Mouse (Mus musculus): ENCODE measurements around the gene Zfp385b.
"Not testable (repeated sequence)": the region's sequence is repeated elsewhere in the genome, so short reads cannot be mapped to it uniquely, and the experiment has no call there.

Zfp385b gene

GRCm38 (mm10) chr2:77454341-77454937, 365.0 kb downstream of the Zfp385b start:
- DNase-seq, result no peak

- DNase-seq, result no peak
These were observed 365.7 kb downstream of the Zfp385b start for GRCm38 (mm10) chr2:77453786-77454185.

- DNase-seq, result not testable (repeated sequence)
These were observed 369.4 kb downstream of the Zfp385b start for GRCm38 (mm10) chr2:77450017-77450416.

- peak; percentile 31 for DNase-seq
These were observed 370.4 kb downstream of the Zfp385b start for GRCm38 (mm10) chr2:77448951-77449480.

GRCm38 (mm10) chr2:77444282-77444681, 375.2 kb downstream of the Zfp385b start:
- DNase-seq, result no peak

DNA sequence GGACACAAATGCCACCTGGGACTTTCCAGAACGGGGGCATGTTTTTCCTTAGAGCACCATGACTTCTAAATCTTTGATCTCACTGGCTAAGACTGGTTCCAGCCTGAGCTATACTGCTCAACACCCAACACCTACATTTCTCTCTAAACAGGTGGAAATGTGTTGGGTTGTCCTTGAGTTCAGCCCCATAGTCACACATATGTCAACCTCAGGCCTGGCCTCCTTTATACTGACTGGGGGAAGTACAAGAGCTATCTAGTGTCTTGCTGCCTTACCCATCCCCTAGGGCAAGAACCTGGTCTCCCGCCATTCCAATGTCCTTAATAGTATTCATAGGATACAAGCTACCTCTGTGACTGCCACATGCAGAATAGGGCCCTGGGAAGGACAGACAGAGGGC, 378.8 kb downstream of the Zfp385b start:
- no peak for DNase-seq

DNA sequence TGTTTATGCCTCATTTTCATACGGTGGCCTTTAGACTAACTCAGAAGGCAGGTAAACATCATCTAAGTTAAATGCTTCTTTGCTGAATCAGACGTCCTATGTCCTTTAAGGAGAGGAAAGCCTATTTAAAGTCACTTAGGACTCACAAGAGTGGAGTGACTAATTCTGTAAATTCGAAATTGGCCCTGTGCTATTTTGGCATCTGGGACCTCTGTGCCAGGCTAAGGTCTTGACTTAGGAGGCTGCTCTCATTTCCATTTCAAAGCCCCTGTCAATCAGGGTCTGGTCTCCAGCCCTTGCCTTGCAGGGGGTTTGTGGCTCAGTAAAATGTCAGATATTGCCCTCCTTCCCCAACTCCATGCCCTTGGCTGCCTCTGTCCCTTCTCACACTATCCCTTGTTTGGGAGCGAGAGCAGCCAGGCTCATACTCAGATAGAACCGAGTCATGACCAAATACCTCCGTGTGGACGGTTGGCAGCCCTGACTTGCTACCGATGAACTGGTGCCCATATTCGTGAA, 383.1 kb downstream of the Zfp385b start:
- DNase-seq, result no peak

- no peak for DNase-seq
These were observed 400.0 kb downstream of the Zfp385b start for GRCm38 (mm10) chr2:77419476-77419875.

- no peak for DNase-seq
These were observed 401.4 kb downstream of the Zfp385b start for GRCm38 (mm10) chr2:77418078-77418477.

GRCm38 (mm10) chr2:77412171-77412570, 407.3 kb downstream of the Zfp385b start:
- no peak for DNase-seq

DNA sequence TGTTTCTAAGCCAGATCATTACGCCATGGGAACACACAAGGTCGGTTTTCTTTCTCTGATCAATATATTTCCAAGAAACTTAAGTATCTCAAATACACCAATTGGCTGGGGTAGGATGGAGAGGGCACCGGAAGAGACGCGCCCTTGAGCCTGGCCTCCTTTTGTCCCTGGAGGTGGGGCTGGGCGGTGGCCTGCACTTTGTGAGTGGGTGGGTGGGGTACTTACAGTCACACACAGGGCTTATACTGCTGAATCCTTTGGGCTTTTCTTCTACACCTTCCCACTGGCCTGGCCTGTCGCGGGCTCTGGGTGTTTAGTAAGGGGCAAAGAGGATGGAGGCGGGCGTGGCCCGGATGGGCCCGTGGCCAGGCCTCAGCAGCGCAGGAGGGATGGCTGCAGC, 407.8 kb downstream of the Zfp385b start:
- DNase-seq, result no peak

DNA sequence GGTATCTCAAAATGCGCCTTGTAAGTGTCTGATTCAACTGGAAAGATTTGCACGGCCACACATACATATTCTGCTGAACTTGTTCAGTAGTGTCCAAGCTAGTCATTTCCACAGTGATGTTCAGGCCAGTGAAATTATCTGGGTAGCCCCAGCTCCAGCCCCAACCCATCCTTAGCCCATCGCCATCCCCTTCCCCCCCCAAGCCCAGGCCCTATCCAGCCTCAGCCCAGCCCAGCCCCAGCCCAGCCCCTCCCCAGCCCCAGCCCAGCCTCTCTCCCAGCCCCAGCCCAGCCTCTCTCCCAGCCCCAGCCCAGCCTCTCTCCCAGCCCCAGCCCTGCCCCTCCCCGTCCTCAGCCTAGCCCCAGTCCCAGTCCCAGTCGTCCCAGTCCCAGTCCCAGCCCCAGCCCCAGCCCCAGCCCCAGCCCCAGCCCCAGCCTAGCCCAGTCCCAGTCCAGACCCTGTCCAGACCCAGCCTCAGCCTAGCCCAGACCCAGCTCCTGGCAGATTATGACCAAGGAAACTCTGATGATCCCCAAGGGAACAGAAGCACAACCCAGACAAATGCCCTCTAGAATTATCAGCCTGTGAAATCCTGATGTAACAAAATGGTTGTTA, 409.8 kb downstream of the Zfp385b start:
- DNase-seq, result no peak

- DNase-seq, result peak; percentile 33
These were observed 410.5 kb downstream of the Zfp385b start for GRCm38 (mm10) chr2:77408972-77409371.

GRCm38 (mm10) chr2:77402329-77402728, 417.1 kb downstream of the Zfp385b start:
- DNase-seq, result peak; percentile 14

DNA sequence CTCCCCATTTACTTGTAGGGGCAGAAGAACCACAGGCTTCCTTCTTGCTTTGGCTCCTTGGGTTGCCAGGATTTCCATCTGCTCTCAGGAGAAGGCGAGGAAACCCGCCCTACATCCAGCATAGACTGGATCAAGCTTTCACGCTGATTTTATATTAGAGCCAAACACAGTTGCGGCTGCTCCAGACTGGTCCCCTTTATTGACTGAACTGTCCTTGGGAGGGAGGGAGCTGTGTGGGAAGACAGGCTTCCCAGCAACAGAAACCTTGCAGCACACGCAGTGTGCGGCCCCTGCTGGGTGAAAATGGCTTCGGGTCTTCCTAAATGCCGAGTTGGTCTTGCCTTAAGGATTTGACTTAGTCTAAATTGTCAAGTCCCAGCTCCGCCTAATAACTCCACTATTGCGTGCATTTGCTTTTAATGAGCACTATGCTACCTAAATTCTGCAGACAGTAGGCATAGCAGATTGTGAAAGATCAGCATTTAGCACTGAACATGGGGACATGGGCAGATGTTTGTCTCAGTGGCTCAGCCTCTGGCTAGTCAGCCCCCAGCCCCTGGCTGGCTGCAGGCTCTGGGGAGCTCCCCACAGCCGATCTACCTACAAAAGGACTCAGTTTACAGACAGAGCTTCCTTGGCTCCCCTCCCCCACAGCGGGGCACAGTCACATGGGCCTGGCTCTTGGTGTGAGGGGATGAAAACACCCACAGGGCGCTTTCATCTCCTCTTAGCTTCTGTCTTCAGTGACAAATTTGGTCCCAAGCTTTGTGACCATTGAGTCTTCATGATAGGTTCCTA, 417.8 kb downstream of the Zfp385b start:
- peak; percentile 61 for DNase-seq

DNA sequence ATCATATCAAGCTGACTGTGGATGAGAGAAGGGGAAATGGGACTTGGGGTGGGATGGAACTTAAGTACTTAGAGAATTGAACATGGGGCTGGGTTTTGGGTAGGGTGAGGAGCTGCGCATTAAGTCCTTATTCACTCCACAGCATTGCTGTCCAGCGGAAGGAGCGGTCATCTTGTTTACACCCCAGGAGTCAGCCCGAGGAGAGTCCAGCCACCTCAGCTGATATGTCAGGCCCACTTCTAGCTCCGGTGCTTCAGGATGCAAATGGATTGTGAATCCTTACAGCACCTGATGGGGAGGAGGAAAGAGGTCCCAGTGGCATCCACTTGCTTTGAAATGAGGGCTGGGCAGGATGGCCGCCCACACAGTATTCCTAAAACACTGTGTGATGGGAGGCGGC, 425.6 kb downstream of the Zfp385b start:
- DNase-seq, result no peak

- DNase-seq, result no peak
These were observed 431.3 kb downstream of the Zfp385b start for GRCm38 (mm10) chr2:77388186-77388585.

GRCm38 (mm10) chr2:77386515-77386914, 432.9 kb downstream of the Zfp385b start:
- DNase-seq, result peak; percentile 83

- DNase-seq, result no peak
These were observed 436.7 kb downstream of the Zfp385b start for GRCm38 (mm10) chr2:77382766-77383165.

DNA sequence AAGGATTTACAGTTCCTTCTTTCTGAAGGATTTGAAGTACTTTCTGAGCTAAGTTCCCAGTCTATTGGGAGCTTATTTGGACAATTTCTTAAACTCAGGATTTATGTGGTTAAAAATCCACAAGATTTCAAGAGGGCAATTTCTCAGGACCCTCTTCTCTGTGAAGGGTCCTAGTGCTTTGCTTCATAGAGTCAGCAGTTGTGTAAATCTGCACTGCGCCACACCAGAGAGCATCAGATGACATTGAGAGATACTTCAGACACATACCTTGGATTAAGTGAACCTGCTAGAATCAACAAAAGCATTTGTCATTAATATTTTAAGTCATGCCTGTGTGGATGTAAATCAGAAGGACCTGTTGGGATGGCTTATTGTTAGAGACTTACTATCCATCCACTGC, 439.5 kb downstream of the Zfp385b start:
- no peak for DNase-seq

GRCm38 (mm10) chr2:77379332-77379731, 440.1 kb downstream of the Zfp385b start:
- no peak for DNase-seq

DNA sequence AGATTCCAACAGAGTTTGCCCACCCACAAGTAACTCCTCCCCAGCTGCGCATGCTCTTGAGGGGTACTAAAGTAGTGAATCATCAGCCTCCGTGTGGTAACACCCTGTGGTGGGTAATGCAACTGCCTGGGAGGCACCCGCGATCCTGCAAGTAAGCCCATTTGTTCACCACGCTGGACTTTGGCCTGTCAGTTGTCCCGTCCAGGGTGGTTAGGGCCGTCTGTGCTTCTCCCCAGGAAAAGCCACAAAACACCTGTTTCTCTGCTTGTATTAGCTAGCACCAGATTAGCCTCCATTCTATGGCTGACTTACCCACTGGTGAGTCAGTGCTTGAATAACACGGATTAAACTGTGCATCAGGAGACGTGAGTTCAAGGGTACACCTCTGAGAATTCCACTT, 442.6 kb downstream of the Zfp385b start:
- DNase-seq, result no peak

- no peak for DNase-seq
These were observed 444.3 kb downstream of the Zfp385b start for GRCm38 (mm10) chr2:77375155-77375554.

DNA sequence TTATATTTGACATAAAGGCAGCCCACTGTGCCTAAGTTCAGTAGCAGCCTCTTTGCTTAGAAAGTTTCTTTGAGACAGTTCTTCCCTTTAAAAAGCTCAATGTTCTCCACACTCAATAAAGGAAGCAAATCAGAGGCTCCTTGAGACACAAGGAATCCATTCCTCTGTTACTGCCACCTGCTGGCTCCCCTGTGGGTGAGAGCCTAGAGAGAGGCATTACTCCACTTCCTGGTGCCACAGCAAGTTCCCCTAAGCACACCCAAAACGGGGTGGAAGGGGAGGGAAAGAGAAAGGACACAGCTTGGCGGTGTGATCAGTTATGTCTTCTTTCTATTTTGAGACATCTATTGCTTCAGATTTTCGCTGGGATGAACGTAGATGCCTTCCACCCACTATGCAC, 450.3 kb downstream of the Zfp385b start:
- no peak for DNase-seq
